Mouse (Mus musculus) C2C12 (cell line): ENCODE measurements around the gene Slc35a3. TPM values are rescaled to one million over a fixed set of nuclear protein-coding genes. Genes with fewer than 3 reads are reported as not detected.

Source experiments
- H3K27me3 ChIP-seq: one replicate; pipeline ENCODE4 v1.6.1; 2011; ENCODE audit not compliant: control insufficient read depth, insufficient read depth, insufficient read length
- H3K36me3 ChIP-seq: one replicate; pipeline ENCODE4 v1.6.1; 2011; ENCODE audit not compliant: control insufficient read depth, insufficient read depth
- H3K4me3 ChIP-seq: one replicate; pipeline ENCODE4 v1.5.1; 2011; ENCODE audit warnings: mild to moderate bottlenecking, control low read depth; ENCODE audit not compliant: poor library complexity, insufficient read depth, severe bottlenecking
- H3K79me2 ChIP-seq: one replicate; pipeline ENCODE4 v1.6.1; 2011; ENCODE audit not compliant: control insufficient read depth, insufficient read depth
- H3K79me3 ChIP-seq: one replicate; pipeline ENCODE4 v1.6.1; 2011; ENCODE audit warnings: low read depth, control low read depth
- H3ac ChIP-seq: one replicate; pipeline ENCODE3; 2011; ENCODE audit warnings: low read depth; ENCODE audit not compliant: control insufficient read depth, insufficient read length
- CEBPB ChIP-seq: IDR thresholded peaks from one replicate; pipeline ENCODE4 v1.6.1; 2011; ENCODE audit warnings: low read depth, mild to moderate bottlenecking, control low read depth, moderate library complexity
- CTCF ChIP-seq: IDR thresholded peaks from one replicate; pipeline ENCODE4 v1.5.1; 2011; ENCODE audit not compliant: control insufficient read depth, insufficient read depth, insufficient read length
- FOSL1 ChIP-seq: IDR thresholded peaks from one replicate; pipeline ENCODE4 v1.8.0; 2011; ENCODE audit warnings: mild to moderate bottlenecking, low read length; ENCODE audit not compliant: poor library complexity, insufficient read depth, severe bottlenecking
- MAX ChIP-seq: IDR thresholded peaks from one replicate; pipeline ENCODE4 v1.6.1; 2011; ENCODE audit warnings: mild to moderate bottlenecking, control low read depth
- MYOD1 ChIP-seq: IDR thresholded peaks from one replicate; pipeline ENCODE4 v1.6.1; 2011; ENCODE audit warnings: low read depth; ENCODE audit not compliant: control insufficient read depth, insufficient read length
- MYOG ChIP-seq: IDR thresholded peaks from one replicate; pipeline ENCODE4 v1.6.1; 2011; ENCODE audit not compliant: control insufficient read depth, insufficient read length; ENCODE audit errors: extremely low read depth
- USF1 ChIP-seq: IDR thresholded peaks from one replicate; pipeline ENCODE4 v1.6.1; 2011; ENCODE audit warnings: low read depth, mild to moderate bottlenecking, control low read depth, moderate library complexity
- polyA plus RNA-seq: library from polyadenylated mRNA; unstranded; fragments of >200 nt; fragmentation: generic; extraction: Trizol; gene quantifications from one replicate; pipeline ENCODE4 v1.2.1, GENCODE M21; 2012; ENCODE audit warnings: missing spikeins

The Slc35a3 gene
- polyA plus RNA-seq, 1 experiment = 4.2 TPM

- TF ChIP-seq CTCF = no peak
- TF ChIP-seq MYOG = no peak
- TF ChIP-seq CEBPB = no peak
- no peak for TF ChIP-seq USF1
- TF ChIP-seq FOSL1 = no peak
- TF ChIP-seq MYOD1 = no peak
- TF ChIP-seq MAX = no peak
- Histone ChIP-seq H3K79me2 (no peaks in the 10 kb centered on the region), H3K4me3 (no peak overlapping the region)
Measured at GRCm38 (mm10) chr3:116740106-116740505, 27.5 kb upstream of the Slc35a3 start.

GRCm38 (mm10) chr3:116737326-116737731 lies 24.7 kb upstream of the Slc35a3 start:
- TF ChIP-seq FOSL1 (no peak), CEBPB (peak; percentile 50), MYOG (no peak), MAX (no peak), CTCF (no peak), MYOD1 (no peak)
- Histone ChIP-seq H3K36me3 (no peaks in the 10 kb centered on the region), H3K79me2 (no peaks in the 10 kb centered on the region), H3K79me3 (no peaks in the 10 kb centered on the region), H3ac (no peak overlapping the region), H3K27me3 (no peaks in the 10 kb centered on the region), H3K4me3 (no peak overlapping the region)

More at GRCm38 (mm10) chr3:116740106-116740505, 27.5 kb upstream of the Slc35a3 start:
- Histone ChIP-seq H3K36me3 (peaks cover 11% of the 10 kb centered on the region), H3K27me3 (no peaks in the 10 kb centered on the region), H3ac (no peak overlapping the region), H3K79me3 (no peaks in the 10 kb centered on the region)

DNA sequence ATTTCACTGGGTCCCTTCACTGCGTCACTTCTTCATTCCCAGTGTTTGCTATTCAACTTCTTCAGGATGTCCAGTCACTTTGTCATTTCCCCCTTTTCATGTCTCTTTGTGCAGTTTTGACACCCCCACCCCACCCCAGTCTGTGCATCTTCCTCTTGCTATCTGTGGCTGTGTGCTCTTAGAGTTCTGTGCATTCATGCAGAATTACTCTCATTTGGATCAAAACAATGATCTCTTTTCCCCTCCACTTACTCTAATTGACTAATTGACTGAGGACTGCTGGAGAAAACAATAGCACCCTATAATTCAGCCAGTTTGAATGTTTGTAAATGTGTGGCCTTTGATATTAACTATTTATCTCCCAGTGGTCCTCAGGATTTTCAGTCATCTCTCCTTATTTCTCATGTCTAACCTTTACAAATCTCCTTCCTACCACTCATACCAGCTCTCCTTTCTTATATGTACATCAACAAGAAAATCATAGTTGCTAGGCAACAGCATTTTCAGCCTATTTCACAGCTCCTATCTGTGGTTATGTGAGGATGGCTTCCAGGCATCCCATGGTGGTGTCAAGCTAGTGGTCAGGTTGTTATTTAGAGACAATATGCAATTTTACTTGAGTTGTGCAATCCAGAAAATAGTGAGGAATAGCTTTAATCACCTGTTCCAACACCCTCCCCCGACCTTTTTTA lies 17.0 kb upstream of the Slc35a3 start:
- no peaks in the 10 kb centered on the region for H3K79me3 ChIP-seq
- H3K27me3 ChIP-seq = no peaks in the 10 kb centered on the region
- H3ac ChIP-seq = no peak overlapping the region
- H3K79me2 ChIP-seq = no peaks in the 10 kb centered on the region
- no peak for TF ChIP-seq CTCF
- TF ChIP-seq USF1 = no peak
- TF ChIP-seq CEBPB = no peak
- TF ChIP-seq MYOG = no peak
- no peak for TF ChIP-seq MAX
- no peak for TF ChIP-seq FOSL1
- no peak for TF ChIP-seq MYOD1
- no peaks in the 10 kb centered on the region for H3K36me3 ChIP-seq
- no peak overlapping the region for H3K4me3 ChIP-seq

GRCm38 (mm10) chr3:116726807-116727206 lies 14.2 kb upstream of the Slc35a3 start:
- Histone ChIP-seq H3K79me3 (no peaks in the 10 kb centered on the region), H3K27me3 (no peaks in the 10 kb centered on the region), H3K79me2 (no peaks in the 10 kb centered on the region), H3K36me3 (no peaks in the 10 kb centered on the region), H3ac (no peak overlapping the region), H3K4me3 (no peak overlapping the region)
- no peak for TF ChIP-seq MAX
- no peak for TF ChIP-seq MYOD1
- TF ChIP-seq CTCF = no peak
- TF ChIP-seq FOSL1 = no peak
- no peak for TF ChIP-seq CEBPB
- TF ChIP-seq USF1 = no peak
- TF ChIP-seq MYOG = no peak

GRCm38 (mm10) chr3:116723496-116724481 lies 11.2 kb upstream of the Slc35a3 start:
- Histone ChIP-seq H3K79me2 (no peaks in the 10 kb centered on the region), H3K36me3 (no peaks in the 10 kb centered on the region), H3K27me3 (no peaks in the 10 kb centered on the region), H3K79me3 (no peaks in the 10 kb centered on the region), H3ac (no peak overlapping the region), H3K4me3 (no peak overlapping the region)
- no peak for TF ChIP-seq CTCF
- no peak for TF ChIP-seq MAX
- TF ChIP-seq FOSL1 = no peak
